Mouse (Mus musculus) heart, embryonic 10.5 days (tissue): ENCODE data around the gene Tshz2. TPM values are rescaled to one million over a fixed set of nuclear protein-coding genes. Genes with fewer than 3 reads are reported as not detected.

Source experiments
- DNase-seq: peaks from one replicate; pipeline ENCODE4 v3.0.0-alpha.2; 2017; ENCODE audit warnings: low spot score
- H3K27ac ChIP-seq: fragments of 300-500 bp; sonication (generic); 2 replicates; pipeline ENCODE4 v1.5.1; 2016; ENCODE audit warnings: mild to moderate bottlenecking
- H3K27me3 ChIP-seq: fragments of 300-500 bp; sonication (generic); 2 replicates; pipeline ENCODE4 v1.6.1; 2016; ENCODE audit warnings: mild to moderate bottlenecking; ENCODE audit not compliant: poor library complexity, insufficient read depth, severe bottlenecking
- H3K36me3 ChIP-seq: fragments of 300-500 bp; sonication (generic); 2 replicates; pipeline ENCODE4 v1.6.1; 2016; ENCODE audit warnings: mild to moderate bottlenecking, moderate library complexity
- H3K4me1 ChIP-seq: fragments of 300-500 bp; sonication (generic); 2 replicates; pipeline ENCODE4 v1.6.1; 2016; ENCODE audit warnings: mild to moderate bottlenecking
- H3K4me3 ChIP-seq: fragments of 300-500 bp; sonication (generic); 2 replicates; pipeline ENCODE4 v1.5.1; 2016; ENCODE audit warnings: mild to moderate bottlenecking, moderate library complexity
- H3K9me3 ChIP-seq: fragments of 300-500 bp; sonication (generic); 2 replicates; pipeline ENCODE4 v1.6.1; 2016; ENCODE audit warnings: mild to moderate bottlenecking, moderate library complexity
- WGBS: fragments of 180-500 bp; shearing (Covaris S2); methylation state at CpG from one replicate; pipeline ENCODE4 v1.1.7; 2016; 5-methylcytosine and 5-hydroxymethylcytosine counted together
- polyA plus RNA-seq: library from polyadenylated mRNA; unstranded; fragments of >200 nt; fragmentation: Nextera tagmentation; extraction: Ambion mirVana; gene quantifications from 2 replicates; pipeline ENCODE4 v1.2.1, GENCODE M21; 2016

Gene Tshz2
- polyA plus RNA-seq, 1 experiment from 2014 or later: 5.7 TPM

DNA sequence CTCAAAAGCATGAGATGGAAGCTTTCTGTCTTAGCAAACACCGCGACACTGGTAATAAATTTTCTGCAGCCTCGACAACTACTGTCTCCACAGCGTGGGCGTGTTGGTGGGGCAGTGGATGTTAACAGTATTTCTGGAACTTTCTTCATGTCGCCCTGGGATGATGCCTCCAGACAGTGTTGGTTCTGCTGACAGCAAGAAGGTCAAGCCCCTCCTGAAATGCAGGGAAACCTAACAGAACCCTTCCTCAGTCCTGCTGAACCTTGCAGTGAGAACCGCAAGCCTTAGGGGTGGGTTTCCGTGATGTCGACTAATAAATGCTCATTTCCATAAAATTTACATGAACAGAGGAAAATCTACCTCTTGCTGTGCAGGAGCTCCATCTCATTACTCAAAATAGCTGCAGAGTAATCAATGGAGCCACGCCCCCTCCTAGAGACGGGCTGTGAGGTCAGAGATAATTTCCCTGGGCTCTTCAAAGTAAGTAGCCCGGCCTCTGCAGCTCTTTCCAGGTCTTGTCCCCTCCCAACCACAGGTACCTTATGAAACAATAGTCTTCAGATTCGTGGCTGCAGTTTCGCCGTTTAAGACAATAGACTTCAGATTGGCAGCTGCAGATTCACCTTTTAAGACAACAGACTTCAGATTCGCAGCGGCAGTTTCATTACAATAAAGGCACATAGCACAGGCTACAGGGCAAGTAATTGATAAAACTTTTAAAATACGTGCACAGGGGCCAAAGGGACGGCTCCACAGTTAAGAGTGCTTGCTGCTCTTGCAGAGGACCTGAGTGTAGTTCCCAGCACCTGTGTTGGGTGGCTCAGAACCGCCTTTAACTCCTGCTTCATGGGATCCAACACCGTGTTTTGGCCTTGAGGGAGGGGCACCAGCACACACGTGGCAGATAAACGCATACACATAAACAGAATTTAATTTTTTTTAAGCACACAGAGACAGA is 297.0 kb downstream of the Tshz2 start:
- WGBS: 51% methylated on average over 23 of the region's 23 CpGs
- Histone ChIP-seq H3K36me3 (no peaks in the 10 kb centered on the region), H3K27me3 (no peaks in the 10 kb centered on the region), H3K9me3 (no peaks in the 10 kb centered on the region), H3K4me3 (peak overlapping the region; percentile 49), H3K27ac (peak overlapping the region; percentile 30; the same call in 1 of the 2 replicates), H3K4me1 (no peaks in the 10 kb centered on the region)
- no peak for DNase-seq

DNA sequence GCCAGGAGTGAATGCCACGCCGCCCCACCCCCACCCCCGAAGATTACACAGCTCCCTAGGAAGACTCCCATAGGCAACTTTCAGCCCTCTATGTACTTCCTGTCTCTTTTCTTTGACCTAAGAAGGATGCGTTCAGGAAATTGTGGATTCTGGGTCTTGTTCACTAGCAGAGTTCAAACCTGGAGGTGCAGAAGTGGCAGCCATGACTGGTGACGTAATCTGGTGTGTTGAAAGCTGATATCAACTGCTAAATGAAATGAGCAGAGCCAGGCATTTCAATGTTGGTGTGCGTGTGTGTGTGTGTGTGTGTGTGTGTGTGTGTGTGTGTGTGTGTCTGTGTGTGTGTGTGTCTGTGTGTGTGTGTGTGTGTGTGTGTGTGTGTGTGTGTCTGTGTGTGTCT is 302.8 kb downstream of the Tshz2 start:
- H3K4me3 ChIP-seq: no peak overlapping the region
- WGBS: 50% methylated on average over 6 of the region's 6 CpGs
- no peaks in the 10 kb centered on the region for H3K36me3 ChIP-seq
- H3K4me1 ChIP-seq: 0 out of 2 replicates have a peak, but pooled peaks cover 8% of the 10 kb centered on the region
- H3K27me3 ChIP-seq: no peaks in the 10 kb centered on the region
- DNase-seq: no peak
- no peaks in the 10 kb centered on the region for H3K9me3 ChIP-seq
- H3K27ac ChIP-seq: no peak overlapping the region

DNA sequence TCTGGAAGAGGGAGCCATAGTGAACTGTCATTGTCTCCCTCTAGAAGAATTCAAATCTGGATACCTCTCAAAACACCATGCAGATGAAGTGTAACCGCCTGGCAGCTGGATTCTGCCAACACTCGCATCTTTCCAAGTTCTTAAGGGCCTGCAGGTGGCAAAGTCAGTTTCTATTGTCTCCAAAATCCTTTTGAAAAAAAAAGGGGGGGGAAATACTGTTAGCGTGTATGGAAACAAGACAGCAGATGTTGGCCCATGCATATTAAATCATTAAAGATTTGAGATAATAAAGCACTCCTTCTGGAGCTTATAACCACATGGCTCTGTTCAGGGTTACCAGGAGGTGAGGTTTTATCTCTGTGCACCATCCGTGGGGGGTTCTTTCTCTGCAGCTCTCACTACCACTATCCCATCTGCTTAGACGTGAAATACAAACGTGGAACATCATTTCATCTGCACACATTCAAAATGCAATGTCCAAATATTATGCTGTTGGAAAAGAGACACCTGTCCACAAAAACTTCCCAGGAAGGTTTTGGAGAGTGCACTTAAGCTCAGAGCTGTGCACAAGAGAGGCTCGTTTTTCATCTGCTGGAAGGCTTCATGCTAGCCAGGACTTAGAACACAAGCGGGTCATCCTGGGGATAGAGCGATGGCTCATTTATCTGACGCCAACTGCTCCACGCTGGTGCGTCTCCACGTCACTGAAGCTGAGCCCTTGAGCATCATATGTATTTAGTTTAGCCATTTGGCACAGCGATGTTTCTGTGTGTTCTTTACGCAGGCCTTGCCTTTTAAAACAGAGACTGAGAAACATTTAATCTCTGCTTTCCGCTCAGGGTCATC is 307.7 kb downstream of the Tshz2 start:
- H3K4me1 ChIP-seq: 0 out of 2 replicates have a peak, but pooled peaks cover 4% of the 10 kb centered on the region
- no peak for DNase-seq
- H3K27ac ChIP-seq: no peak overlapping the region
- 79% methylated on average over 16 of the region's 16 CpGs for WGBS
- no peaks in the 10 kb centered on the region for H3K36me3 ChIP-seq
- no peaks in the 10 kb centered on the region for H3K9me3 ChIP-seq
- no peaks in the 10 kb centered on the region for H3K27me3 ChIP-seq
- no peak overlapping the region for H3K4me3 ChIP-seq

DNA sequence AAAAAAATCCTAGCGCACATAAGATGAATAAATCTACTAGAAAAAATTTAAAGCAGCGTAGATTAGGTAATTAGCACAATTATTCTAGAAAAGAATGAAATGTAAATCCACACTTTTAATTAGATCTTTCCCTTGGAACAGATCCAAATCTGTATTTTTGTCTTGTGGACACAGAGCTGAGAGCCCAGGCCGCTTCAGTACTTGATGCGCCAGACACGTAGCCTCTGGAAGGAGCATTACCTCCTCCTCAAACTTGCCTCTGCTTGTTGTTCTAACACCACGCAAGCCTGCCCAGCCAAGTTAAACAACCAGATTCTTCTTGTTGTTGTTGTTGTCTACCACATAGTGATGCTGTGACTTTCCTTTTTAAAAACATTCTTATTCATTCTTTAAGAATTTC is 310.9 kb downstream of the Tshz2 start:
- Histone ChIP-seq H3K4me1 (0 out of 2 replicates have a peak, but pooled peaks cover 3% of the 10 kb centered on the region), H3K36me3 (no peaks in the 10 kb centered on the region), H3K9me3 (no peaks in the 10 kb centered on the region), H3K4me3 (no peak overlapping the region), H3K27me3 (no peaks in the 10 kb centered on the region), H3K27ac (no peak overlapping the region)
- 86% methylated on average over 6 of the region's 6 CpGs for WGBS
- DNase-seq: no peak

DNA sequence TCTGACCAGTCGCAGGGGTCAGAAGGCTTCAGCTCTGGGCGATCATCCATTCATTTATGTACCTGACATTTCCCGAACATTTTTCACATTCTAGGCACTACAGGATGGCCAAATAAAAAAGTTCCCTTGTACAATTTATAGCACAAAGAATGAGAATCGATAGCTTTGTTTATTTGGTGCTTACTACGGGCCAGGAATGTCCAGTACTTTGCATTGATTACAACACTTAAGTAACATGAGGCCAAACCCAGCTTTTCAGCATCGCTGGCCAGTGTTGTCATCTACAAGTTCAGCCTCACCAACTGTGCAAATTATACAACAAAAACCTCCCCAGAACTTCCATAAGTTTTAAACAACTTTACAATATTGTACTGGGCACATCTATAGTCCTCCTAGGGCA is 315.3 kb downstream of the Tshz2 start:
- Histone ChIP-seq H3K27ac (no peak overlapping the region), H3K4me1 (no peaks in the 10 kb centered on the region), H3K4me3 (no peak overlapping the region), H3K9me3 (no peaks in the 10 kb centered on the region), H3K27me3 (no peaks in the 10 kb centered on the region), H3K36me3 (no peaks in the 10 kb centered on the region)
- 80% methylated on average over 6 of the region's 6 CpGs for whole genome bisulfite sequencing
- no peak for DNase-seq

DNA sequence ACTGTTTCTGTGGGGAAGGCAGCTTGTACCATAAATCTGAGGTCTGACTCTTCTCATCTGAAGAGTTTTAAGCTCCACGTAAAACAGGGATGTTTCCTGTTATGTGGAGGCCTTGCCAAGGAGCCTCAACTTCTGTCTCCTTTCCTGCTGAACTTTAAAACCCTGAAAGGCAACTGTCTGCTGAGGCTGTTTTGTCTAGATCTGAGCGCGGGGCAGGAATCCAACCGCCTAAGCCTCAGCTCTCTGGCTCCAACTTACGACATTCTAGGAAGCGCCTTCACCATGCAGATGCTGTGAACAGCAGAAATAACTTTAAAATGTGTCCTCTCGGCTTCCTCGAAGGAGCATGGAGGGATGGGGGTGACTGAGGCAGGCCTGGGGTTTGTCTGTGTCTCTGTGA is 318.2 kb downstream of the Tshz2 start:
- no peaks in the 10 kb centered on the region for H3K9me3 ChIP-seq
- DNase-seq: no peak
- no peaks in the 10 kb centered on the region for H3K4me1 ChIP-seq
- no peaks in the 10 kb centered on the region for H3K27me3 ChIP-seq
- no peak overlapping the region for H3K4me3 ChIP-seq
- no peak overlapping the region for H3K27ac ChIP-seq
- H3K36me3 ChIP-seq: no peaks in the 10 kb centered on the region
- 76% methylated on average over 8 of the region's 8 CpGs for WGBS

DNA sequence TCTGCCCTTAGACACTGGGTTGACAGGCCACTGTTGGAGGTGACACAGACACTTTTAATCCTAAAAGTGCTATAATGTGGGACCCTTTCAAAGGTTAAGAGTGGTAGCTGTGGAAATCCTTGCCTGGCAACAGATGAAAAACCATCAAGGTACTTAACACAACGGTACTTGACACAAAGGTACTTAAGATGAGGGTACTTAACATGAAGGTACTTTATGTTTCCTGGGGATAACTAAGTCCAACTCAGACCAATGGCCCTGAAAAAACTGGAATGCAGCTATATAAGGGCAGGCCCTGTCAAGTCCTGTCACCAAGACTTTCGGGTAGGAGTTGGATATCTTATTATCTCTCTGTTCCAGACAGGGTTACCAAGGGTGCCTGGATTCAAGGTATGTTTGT is 320.2 kb downstream of the Tshz2 start:
- no peaks in the 10 kb centered on the region for H3K4me1 ChIP-seq
- no peak overlapping the region for H3K27ac ChIP-seq
- no peaks in the 10 kb centered on the region for H3K9me3 ChIP-seq
- no peaks in the 10 kb centered on the region for H3K36me3 ChIP-seq
- H3K4me3 ChIP-seq: no peak overlapping the region
- 77% methylated on average over 2 of the region's 2 CpGs for WGBS
- no peak for DNase-seq
- H3K27me3 ChIP-seq: no peaks in the 10 kb centered on the region

DNA sequence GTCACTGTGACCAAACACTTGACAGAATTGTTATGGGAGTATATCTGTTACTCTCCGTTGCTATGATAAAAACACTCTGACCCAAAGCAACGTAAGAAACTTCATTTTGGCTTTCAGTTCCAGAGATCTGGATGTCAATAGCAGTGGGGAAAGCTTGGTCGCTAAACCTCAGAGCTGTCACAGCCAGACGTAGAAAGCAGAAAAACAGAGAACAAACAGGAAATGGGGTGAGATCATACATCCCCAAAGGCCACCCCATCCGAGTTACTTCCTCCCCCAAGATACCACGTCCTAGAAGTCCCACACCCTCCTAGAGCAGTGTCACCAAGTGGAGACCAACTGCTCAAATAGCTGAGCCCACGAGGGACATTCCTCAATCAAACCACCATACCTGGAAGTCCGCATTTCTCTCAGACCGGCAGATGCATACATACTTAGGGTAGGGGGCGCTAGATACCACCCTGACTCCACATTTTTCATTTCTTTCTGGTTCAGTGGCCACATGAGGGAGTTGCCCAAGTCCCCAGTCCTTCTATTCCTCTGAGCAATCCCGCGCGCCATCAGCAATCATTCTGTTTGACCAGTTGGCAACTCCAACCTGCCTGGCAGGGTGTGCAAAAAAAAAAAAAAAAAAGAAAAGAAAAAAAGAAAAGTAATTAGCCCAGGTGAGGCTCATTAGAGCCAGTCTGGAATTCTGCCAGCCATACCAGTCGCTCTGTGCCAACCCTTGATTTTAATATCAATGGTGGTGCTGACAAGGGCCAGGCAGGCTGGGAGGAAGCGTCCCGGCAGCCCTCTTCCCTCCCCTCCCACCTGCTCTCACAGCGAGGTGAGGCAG is 326.1 kb downstream of the Tshz2 start:
- peaks cover 5% of the 10 kb centered on the region; the same call in 1 of the 2 replicates for H3K27me3 ChIP-seq
- no peak overlapping the region for H3K27ac ChIP-seq
- no peak overlapping the region for H3K4me3 ChIP-seq
- peaks cover 14% of the 10 kb centered on the region for H3K4me1 ChIP-seq
- DNase-seq: no peak
- H3K9me3 ChIP-seq: no peaks in the 10 kb centered on the region
- no peaks in the 10 kb centered on the region for H3K36me3 ChIP-seq
- WGBS: 30% methylated on average over 17 of the region's 17 CpGs

DNA sequence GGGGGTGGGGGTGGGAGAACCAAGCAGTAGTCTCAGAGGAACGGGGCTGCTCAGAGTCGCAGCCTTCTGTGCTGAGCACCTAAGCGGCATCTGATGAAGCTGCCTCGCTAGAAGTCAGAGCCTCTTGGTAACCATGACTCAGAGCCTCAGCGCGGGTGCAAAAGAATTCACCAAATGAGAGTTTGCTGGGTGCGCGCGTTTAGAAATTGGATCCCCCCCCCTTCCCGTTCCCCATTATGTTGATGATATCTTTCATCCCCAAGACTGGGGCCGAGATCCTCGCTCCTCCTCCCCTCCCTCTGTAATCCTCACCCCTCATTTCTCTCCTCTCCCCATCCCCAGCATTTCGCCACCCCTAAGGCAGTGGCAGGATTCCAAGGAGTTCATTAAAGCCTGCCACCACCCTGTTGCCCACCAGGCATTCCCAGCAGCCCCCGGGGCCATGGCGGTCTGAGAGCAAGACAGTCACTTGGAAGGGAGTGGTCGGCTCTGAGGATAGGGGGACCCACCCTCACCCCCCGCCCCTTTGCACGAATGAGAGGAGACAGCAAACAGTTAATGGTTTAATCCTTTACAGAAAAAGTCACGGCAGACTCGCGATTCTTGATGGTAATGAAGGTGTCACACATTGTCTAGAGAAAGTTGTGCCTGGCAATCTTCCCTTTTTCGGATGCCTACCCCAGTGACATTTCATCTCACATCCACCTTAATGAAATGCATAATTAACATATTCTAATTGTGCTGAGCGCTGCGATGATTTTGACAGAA is 328.8 kb downstream of the Tshz2 start:
- peaks cover 5% of the 10 kb centered on the region; the same call in 1 of the 2 replicates for H3K27me3 ChIP-seq
- peaks cover 14% of the 10 kb centered on the region for H3K4me1 ChIP-seq
- peak overlapping the region; percentile 36 for H3K27ac ChIP-seq
- H3K4me3 ChIP-seq: peak overlapping the region; percentile 45
- H3K36me3 ChIP-seq: no peaks in the 10 kb centered on the region
- WGBS: 31% methylated on average over 24 of the region's 24 CpGs
- no peak for DNase-seq
- H3K9me3 ChIP-seq: 0 out of 2 replicates have a peak, but pooled peaks cover 4% of the 10 kb centered on the region

DNA sequence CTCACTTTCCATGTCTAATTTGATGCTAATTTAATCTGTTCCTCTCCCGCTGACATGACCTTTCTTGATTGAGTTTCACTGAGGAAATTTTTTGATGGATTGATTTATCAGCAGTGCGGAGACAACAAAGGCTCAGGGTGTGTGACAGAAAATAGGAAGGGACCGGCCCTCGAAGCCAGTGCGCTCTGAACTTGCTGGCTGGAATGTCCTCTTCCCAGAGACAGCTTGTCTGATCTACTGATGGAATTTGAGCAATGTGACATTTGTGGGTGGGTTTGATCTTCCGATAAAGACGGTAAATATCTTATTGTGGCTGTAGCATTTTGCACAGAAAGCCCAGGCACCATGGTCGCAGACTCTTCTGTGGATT is 329.4 kb downstream of the Tshz2 start:
- DNase-seq: no peak
- Histone ChIP-seq H3K27me3 (peaks cover 5% of the 10 kb centered on the region; the same call in 1 of the 2 replicates), H3K4me1 (peaks cover 14% of the 10 kb centered on the region), H3K4me3 (peak overlapping the region; percentile 45), H3K36me3 (no peaks in the 10 kb centered on the region), H3K27ac (no peak overlapping the region), H3K9me3 (0 out of 2 replicates have a peak, but pooled peaks cover 4% of the 10 kb centered on the region)
- WGBS: 31% methylated on average over 8 of the region's 8 CpGs

DNA sequence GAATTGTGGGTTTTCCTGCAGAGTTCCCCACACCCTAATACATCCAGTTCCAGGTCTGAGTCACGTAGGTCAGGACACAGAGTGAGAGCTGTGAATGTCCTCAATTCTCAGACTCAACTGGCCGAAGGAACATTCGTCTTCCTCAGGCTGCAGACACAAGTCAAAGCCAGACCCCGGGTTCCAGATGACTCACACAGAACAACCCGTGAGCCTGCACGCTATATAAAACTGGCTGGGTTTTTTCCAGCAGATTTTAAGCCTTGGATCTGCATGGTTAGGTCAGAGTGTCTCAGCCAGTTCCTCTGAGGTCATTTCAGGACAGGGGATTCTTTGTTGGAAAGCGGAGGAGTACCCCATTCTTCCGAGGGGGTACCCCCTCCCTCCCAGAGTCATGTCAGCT is 330.0 kb downstream of the Tshz2 start:
- Histone ChIP-seq H3K27me3 (peaks cover 5% of the 10 kb centered on the region; the same call in 1 of the 2 replicates), H3K27ac (no peak overlapping the region), H3K9me3 (0 out of 2 replicates have a peak, but pooled peaks cover 4% of the 10 kb centered on the region), H3K4me3 (no peak overlapping the region), H3K36me3 (no peaks in the 10 kb centered on the region), H3K4me1 (peaks cover 14% of the 10 kb centered on the region)
- 71% methylated on average over 8 of the region's 8 CpGs for WGBS
- DNase-seq: no peak

DNA sequence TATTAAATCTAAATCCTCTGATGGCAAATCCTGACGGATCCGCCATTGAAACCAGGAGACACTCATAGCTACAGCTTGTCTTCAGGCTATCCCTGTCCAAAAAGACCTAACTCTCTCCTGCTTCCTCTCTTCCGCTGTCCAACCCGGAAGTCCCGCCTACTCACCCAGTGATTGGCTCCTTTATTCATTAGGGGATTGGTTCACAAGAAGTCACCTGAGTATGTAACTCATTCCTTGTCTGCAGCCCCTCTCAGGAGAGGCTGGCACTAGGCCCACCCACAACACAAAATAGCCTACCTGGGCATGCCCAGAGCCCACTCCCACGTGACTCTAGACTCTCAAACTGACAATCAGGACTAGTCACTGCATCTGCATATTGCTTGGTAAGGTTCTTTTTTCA is 337.7 kb downstream of the Tshz2 start:
- H3K4me3 ChIP-seq: no peak overlapping the region
- no peaks in the 10 kb centered on the region for H3K36me3 ChIP-seq
- H3K9me3 ChIP-seq: peaks cover 7% of the 10 kb centered on the region; the same call in 1 of the 2 replicates
- H3K27me3 ChIP-seq: no peaks in the 10 kb centered on the region
- no peak for DNase-seq
- H3K4me1 ChIP-seq: no peaks in the 10 kb centered on the region
- H3K27ac ChIP-seq: no peak overlapping the region
- WGBS: 95% methylated on average over 6 of the region's 6 CpGs
